Mouse (Mus musculus): ENCODE data around the gene Auts2. TPM values are rescaled to one million over a fixed set of nuclear protein-coding genes. Genes with fewer than 3 reads are reported as not detected.
A peak's percentile ranks its signal among the peaks of the same experiment; 100 is the strongest.

The Auts2 gene
- total RNA-seq, 2 experiments from 2014 or later = 40.8 to 53.0 TPM

DNA sequence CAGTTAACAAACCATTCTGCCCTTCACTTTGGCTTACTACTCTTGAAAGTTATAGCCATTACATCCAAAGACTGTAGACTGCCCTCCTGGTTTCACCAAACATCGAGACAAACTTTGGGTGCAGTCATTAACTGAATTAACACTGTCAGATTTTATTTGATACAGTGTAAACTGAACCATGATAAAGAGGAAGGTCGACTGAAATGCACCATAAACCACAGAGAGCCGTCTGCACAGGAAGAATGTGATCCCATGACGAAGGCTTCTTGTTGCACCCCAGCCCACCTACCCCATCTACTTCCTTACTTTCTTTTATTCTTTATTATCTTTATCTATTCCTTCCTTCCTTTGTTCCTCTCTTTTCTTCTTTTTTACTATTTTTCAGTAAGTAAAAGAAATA, 412.6 kb downstream of the Auts2 start:
- intact Hi-C loops (cut with DNase I) = no loop called here
- no peak for DNase-seq

DNA sequence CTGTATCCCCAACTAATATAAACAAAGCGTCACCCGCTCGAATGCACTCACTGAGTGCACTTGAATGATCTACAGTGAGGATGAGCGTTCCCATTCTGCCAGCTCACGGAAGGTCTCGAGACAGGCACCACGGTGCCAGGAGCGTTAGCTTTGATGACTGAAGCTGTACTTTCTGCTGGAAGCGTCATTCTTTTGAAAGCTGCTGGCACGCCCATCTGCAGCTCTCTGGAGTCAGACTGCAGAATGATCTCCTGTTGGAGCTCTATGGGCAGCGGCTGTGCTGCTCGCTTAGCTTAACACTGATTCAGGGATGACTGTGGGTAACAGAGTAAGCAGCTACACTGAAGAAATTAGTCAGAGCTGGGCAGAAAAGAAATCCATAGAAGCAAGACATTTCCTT, 416.5 kb downstream of the Auts2 start:
- no peak for DNase-seq
- intact Hi-C loops (cut with DNase I) = no loop called here

DNA sequence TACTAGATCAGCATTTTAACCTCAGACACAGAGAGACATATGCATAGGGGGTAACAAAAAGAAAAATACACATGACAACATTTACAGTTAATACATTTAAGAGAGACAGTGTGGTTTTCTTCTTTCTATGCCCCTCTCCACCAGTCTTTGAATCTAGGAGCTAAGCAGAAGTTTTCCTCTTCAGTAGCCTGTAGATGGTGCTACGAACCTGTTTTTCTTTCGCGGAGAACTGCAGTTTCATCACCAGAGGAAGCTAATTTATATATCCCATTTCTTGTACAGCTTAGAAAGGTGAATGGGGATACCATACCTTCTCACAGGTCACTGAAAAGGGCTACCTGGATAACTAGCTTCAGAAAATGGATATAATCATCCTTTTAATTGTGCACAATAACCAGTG, 427.5 kb downstream of the Auts2 start:
- peak; percentile 44 to 53 for DNase-seq

DNA sequence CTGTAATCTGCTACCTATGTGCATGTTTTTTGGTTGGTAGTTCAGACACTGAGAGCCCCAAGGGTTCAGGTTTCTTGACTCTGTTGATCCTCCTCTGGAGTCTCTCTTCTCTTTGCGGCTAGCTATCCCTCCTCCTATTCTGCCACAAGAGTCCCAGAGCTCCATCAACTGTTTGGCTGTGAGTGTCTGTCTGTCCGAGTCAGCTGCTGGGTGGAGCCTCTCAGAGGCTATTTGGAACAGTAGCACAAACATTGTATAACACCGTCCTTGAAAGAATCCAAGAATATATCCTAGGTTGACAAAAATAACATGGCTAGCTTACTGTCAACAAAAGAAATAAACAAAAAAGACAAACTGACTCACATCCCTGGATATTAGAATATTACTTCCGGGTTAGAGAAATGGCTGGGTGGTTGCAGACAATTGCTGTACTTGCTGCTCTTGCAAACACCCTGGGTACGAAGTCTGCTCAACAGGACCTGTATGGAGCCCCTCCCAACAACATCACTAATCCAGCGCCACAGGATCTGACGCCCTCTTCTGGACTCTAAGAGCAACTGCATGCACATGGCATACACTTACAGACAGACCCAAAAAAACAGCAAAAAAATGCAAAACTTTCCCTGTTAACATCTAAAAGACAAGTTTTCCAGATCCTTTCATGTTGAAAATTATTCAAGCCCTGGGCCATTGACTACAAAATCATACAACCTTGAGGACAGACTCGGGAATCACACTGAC, 428.4 kb downstream of the Auts2 start:
- no peak for DNase-seq
- intact Hi-C loops (cut with DNase I) = loop anchor here (10.0 kb wide), 2 partner anchors 580 to 1950 kb away; no protein-coding TSS in a partner anchor

More for the DNA sequence above, 427.5 kb downstream of the Auts2 start:
- intact Hi-C loops (cut with DNase I) = loop anchor here (10.0 kb wide), 2 partner anchors 581 to 1949 kb away; no protein-coding TSS in a partner anchor

DNA sequence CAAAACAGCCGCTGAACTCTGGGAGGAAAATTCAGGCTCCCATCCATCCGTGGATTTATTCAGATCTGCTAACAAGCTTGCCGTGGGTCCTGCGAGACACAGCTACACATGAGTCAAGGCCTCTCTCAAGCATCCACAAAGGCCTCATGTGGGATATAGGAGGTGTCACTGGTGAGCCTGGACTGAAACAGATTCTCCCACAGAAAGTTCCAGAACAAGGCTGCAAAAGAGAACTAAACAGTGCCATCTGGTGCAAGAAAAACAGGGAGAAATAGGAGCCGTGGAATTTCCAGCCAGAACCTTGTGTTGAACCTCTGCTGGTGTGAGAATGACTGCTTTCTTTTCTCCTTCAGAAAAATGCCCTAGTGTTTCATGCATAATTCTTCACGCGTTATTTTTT, 429.7 kb downstream of the Auts2 start:
- DNase-seq = peak; percentile 48 to 58
- intact Hi-C loops (cut with DNase I) = loop anchor here (10.0 kb wide), 2 partner anchors 579 to 1951 kb away; no protein-coding TSS in a partner anchor

DNA sequence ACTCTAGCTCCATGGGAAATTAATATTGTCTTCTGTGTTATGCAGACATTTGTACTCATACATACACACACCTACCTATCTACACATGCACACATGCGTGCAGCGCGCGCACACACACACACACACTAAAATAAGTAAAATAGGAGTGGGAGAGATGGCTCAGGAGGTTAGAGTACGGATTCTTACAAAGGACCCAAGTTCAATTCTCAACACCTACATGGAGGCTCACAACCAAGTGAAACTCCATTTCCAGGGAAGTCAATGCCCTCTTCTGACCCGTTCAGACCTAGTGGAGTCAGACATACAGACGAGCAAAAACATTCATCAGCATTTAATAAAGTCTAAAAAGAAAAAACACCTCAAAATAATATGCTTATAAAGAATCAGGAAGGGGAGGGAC, 430.5 kb downstream of the Auts2 start:
- intact Hi-C loops (cut with DNase I) = loop anchor here (10.0 kb wide), 2 partner anchors 578 to 1952 kb away; no protein-coding TSS in a partner anchor

DNA sequence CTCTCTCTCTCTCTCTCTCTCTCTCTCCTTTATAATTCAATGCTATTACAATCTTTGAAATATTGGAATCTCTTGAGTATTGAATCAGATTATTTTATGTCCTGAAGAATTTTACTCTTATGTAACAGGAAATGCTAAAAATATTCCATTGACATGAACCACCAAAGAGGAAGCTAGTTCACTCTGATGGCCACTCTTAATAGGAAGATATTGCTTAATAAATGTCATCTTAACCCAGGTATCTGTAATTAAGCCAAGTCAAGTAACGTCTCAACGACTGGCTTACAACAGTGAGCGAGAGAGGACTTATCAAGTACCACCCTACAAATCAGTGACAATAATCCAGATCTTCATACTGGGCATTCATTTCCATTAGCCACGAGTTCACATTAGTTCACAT, 440.7 kb downstream of the Auts2 start:
- intact Hi-C loops (cut with DNase I) = no loop called here

More for the DNA sequence above, 430.5 kb downstream of the Auts2 start:
- no peak for DNase-seq

DNA sequence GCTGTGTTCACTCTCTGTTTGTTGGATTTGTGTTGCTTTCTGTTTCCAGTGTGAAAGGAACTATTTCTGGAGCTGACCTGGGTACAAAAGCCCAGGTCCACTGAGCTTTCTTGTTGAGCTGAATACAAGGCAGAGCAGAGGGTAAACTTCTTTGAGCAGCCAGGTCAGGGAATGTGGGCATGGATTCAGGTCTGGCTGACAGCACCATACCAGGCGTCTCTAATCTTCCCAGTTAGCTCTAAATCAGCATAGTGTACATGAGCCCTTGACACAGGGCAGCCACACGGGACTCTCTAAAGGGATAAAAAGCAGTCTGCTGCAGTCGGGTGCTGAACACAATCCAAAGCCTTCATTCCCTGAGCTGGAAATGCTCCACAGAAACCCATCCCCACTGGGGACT, 444.7 kb downstream of the Auts2 start:
- intact Hi-C loops (cut with DNase I) = no loop called here

More for the DNA sequence above, 440.7 kb downstream of the Auts2 start:
- DNase-seq = no peak

DNA sequence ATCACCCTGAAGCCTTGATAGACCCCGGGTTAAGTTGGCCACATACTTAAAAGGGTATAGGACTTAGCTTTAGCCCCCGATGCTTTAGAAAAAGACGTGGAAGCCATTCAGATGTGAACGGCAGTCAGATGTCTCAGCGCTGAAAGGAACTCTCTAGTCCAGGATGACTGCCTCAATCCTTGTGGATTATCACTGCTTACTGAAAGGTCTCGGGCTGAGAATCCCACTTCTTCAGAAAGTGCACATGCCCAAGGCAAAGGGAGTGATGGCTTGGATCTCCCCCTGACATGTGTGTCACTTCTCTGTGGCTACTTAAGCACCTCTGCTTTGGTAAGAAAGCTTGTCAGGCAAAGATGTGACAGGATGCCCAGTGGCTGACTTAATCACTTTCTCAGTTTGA, 450.4 kb downstream of the Auts2 start:
- no peak for DNase-seq
- intact Hi-C loops (cut with DNase I) = no loop called here

More for the DNA sequence above, 444.7 kb downstream of the Auts2 start:
- DNase-seq = peak; percentile 50 to 61

DNA sequence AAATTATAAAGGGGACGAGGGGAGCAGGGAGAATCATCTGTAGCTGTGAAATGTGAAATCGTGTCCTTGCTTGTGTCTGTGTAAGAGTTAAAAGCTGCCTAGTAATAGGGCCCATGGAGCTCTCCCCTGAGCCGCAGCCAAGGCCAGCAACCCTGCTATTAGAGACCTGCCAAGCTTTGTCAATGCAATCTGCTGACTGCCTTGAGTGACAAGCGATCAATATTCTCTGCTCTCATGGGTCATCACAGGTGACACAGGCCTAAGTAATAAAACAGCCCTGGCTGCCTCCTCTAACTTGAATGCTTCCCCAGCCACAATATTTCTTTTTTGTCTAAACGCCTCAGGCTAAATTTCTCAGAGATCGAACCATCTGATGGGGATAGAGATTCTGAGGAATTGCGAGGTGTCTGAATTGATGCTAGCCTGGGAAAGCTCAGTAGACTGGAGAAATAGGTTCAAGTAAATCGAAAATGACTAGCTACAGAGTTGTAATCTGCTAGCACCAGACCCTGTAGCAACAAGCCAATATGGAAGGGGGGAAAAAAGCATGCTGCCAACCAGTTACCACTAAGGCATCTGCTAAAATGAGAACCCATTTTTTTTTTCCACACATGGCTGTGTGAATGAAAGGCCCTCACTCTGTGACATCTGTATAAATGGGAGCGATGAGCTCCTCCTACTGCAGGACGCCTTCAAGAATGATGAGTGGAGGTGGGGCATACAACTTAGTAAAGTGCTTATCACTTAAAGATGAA, 453.5 kb downstream of the Auts2 start:
- intact Hi-C loops (cut with DNase I) = no loop called here
- DNase-seq = no peak

DNA sequence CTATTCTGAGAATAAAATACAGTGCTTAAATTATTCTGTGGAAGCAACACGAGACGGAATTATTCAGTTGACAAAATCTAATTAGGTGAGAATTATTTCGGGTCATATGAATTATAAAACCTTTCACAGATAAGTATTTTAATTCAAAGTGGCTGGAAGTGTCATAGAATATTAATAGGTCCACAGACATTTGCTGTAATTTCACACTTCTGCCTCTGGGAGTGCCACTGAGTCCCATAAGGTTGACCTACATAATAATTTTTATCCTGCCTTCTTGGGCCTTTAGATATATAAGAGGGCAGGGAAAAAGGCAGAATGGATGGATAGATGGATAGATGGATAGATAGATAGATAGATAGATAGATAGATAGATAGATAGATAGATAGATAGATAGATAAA, 454.6 kb downstream of the Auts2 start:
- no peak for DNase-seq
- intact Hi-C loops (cut with DNase I) = no loop called here

DNA sequence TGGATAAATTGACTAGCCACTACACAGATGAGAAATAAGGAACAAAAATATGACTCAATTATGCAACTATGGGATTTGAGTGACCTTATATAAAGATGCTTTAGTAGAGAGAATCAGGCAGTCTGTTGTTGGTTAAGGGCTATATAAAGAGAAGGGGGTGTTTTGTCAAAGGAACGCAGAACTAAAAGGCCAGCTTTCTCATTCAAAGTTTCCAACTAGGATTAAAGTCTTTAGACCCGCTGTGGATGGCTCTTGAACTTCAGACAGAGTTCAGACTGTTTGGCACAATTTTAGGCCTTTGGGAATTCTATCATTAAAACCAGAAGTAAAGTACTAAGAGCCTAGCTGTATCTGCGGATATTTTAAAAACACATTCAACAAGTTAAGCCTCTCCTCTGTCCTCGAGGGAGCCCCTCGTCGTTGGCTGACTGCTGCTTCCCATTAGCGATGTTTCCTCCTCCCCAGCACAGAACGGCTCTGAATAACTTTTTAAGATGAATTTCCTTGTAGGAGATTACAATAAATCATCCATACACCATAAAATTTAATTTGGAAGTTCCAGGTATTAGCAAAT, 459.3 kb downstream of the Auts2 start:
- intact Hi-C loops (cut with DNase I) = no loop called here
- DNase-seq = peak; percentile 12 to 13

DNA sequence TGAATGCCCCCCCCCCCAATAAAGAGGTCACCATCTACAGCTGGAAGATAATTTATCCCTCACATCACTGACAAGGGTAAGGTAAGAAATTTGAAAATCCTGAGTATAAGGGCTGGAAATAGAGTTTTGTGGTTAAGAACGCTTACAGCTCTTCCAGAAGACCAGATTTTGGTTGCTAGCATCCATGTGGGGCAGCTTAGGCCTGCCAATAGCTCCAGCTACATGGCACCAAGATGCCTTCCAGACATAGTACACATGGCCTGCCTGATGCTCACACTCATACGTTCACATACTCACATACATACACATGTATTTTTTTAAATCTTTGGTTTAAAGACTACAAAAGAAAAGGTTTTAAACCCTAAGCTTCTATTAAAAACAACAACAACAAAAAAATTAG, 467.2 kb downstream of the Auts2 start:
- intact Hi-C loops (cut with DNase I) = no loop called here
- no peak for DNase-seq

DNA sequence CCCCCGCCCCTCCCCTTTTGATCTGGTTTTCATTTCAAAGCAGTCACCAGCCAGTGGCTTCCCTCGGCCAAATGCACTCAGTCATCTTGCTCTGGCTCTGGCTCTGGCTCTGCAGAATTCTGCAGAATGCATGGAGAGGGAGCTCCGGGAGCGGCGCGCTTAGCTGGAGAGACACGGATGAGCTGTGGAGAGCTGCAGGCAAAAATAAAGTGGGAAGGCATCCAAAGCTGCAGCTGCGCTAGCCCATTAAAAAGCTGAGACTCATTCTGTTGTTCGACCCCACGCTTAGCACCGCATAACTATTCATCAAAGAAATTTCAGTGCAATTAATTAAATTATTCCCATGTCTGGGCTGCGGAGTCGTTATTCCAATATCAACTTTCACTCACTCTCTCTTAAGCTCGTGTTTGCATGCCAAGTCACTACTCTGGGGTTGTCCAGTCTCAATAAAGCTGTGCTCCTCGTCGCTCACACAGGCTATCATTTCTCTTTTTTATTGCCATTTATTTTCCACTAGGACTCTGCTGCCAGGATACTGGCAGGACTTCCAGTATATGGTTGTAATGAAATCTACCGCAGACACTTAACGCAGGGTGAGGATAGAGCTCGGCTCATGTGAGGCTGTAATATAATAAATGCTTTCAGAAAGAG, 468.3 kb downstream of the Auts2 start:
- intact Hi-C loops (cut with DNase I) = no loop called here
- DNase-seq = peak; percentile 59 to 69

DNA sequence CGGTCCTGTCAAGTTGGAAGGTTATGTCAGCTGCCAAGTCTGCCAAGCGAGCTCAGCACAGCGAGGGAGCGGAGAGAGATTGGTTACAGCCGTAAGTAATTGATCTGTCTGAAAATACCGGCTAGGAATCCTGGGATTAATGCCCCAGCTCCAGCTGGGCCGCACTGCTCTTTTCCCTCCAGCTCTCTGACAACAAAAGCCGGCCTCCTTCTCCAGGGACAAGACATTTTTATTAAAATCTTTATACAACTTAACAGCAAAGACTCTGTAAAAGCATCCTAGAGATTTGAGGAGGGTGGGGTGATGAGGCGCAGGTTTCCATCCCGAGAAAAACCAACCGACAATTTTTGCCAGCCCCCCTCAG, 468.8 kb downstream of the Auts2 start:
- intact Hi-C loops (cut with DNase I) = no loop called here
- DNase-seq = peak in 1 of 2 experiments; percentile 12

DNA sequence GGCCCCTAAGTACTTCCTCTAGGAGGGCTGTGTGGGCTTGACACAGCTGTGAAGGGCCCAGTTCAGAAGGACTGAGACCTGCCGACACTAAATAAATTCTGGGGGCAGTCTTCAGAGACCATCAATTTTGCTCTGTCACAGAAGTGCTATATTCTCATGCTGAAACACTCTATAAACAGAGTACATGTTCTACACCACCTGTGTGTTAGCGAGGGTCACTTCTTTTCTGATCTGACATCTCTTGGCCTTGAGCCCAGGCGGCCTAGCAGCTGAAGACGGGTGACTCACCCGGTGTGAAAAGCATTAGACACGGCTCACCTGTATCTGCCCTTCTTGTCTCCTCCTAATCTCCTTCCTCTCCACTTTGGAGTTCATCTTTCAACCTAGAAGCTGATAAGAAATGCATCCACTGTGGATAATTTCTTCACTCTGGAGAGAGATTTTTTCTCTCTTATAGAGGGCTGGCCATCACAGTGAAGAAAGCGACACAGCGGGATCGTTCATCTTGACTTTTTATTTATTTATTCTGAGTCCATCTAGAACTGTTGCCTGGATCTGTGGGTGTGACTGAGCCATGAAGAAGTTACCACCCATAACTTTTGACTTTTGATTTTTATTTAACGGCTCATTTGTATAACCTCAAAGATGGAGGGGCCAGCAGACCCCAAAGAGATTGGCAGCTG, 469.3 kb downstream of the Auts2 start:
- intact Hi-C loops (cut with DNase I) = no loop called here
- DNase-seq = peak; percentile 17 to 18

DNA sequence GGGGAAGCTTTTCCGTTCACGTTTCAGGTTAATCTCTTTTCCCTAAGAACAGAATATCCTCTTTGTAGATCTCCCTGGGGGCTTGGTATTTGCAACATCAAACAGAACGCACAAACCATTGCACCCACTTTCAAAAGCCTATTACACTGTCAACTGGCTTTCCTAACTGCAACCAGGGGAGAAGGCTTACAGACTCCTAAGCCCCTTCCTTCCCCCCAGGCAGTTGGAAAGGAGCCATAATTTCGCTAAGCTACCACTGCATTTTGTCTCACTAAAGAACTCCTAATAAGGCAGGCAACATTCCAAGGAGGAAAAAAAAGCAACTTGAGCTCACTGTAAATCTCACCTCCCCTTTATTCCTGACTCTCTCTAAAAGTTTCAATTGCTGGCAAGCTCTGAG, 470.8 kb downstream of the Auts2 start:
- intact Hi-C loops (cut with DNase I) = no loop called here
- no peak for DNase-seq

DNA sequence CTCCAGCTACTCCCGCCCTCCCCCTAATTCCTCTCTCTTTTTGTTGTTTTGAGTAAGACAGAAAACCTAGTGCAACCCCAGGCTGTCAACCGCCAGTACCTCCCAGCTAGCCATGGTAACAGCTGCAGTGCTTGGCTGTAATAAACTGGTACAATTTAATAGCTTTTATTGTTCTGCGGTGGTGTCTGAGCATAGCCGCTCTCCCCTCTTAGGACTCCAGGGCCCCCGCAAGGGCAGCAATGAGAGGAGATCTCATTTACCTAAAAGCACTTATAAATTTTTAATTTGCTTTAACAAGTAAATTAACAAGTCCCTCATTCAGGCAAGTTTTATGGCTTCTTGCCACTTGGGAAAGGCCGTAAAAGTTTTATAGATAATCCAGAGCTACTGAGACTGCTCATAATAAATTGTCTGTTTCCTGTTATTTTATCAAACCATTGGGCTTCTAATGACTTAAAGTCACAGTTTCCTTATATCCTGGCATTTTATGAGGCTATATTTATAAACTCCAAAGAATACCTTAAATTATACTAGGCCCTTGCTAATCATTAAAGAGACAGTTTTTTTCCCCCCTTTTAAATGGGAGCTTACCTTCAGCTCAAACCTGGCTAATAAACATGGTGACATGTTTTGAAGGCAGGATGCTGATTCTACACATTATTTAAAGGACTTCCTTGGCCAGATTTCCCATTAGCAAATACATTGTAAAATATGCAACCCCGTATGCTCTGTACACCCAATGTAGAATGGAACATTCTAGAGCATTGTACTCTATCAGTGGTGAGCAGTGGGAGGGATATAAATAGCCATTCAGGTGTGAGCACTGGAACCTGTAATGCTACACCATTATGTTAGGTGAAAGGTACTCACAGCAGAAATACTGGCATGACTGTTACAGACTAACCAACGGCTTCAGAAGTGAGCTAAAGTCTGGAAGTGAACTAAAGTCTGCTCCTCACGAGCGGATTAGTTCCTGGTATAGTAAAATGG, 475.1 kb downstream of the Auts2 start:
- no peak for DNase-seq
- intact Hi-C loops (cut with DNase I) = no loop called here

DNA sequence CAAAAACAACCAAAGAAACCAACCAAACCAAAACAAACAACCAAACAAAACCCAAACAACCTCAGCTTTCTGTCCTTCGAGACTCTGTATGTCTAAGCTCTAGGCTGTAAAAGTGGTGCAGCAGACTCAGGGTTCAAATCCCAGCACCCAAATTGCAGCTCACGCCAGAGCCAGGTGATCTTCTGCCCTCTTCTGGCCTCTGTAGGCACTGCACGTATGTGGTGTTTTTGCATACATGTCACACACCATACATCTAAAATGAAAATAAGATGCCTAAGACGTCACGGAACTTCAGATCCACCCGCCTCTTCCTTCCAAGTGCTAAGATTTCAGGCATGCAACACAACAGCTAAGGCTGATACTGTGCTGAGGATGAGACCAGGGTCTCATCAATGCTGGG, 483.0 kb downstream of the Auts2 start:
- no peak for DNase-seq
- intact Hi-C loops (cut with DNase I) = no loop called here
